Mouse (Mus musculus): Measurements from ENCODE around the gene Vps54. TPM values are rescaled to one million over a fixed set of nuclear protein-coding genes. Genes with fewer than 3 reads are reported as not detected.
"Not testable (repeated sequence)": the region's sequence is repeated elsewhere in the genome, so short reads cannot be mapped to it uniquely, and the experiment has no call there.

Vps54 gene
- polyA plus RNA-seq, 1 experiment from 2014 or later: 15.7 TPM

DNA sequence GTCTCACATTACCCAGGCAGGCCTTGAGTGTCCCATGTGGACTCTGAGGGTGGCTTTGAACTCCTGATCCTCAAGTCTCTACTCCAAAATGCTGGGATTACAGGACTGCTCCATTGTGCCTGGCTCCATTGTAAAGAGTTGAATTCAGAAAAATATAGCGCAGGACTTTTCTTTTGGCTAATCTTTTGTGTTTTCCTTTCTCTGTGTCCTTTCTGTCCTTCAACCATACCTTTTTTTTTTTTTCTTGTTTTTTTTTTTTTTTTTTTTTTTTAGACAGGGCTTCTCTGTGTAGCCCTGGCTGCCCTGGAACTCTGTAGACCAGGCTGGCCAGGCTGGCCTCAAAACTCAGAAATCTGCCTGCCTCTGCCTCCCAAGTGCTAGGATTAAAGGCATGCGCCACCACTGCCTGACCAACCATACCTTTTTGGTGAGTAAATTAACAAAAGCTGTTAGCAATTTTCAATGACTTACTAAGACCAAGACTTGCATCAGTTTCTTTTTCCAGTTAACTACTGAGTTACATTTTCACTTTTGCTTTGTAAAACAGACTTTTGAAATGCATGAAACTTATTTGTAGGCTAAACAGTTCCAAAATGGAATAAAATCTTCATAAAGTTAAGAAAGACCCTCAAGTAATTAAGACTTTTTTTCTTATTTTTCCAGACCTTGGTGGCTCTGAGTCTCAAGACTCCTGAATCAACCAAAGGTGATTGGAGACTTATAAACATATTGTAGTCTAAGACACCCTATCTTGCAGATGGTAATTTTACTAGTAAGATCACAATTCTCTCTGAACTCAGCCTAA lies 1.4 kb upstream of the Vps54 start:
- H3K27ac ChIP-seq (ENCODE audit: low read depth, low read length): no peak overlapping the region; the same call in 1 of the 2 replicates
- no peaks in the 10 kb centered on the region for H3K9me3 ChIP-seq (ENCODE audit: control insufficient read depth, low read length)
- 99% methylated on average over 2 of the region's 2 CpGs for WGBS
- no peaks in the 10 kb centered on the region for H3K27me3 ChIP-seq (ENCODE audit: control insufficient read depth, insufficient read depth, low read length)
- peak overlapping the region; percentile 66; the same call in 1 of the 2 replicates for H3K4me2 ChIP-seq (ENCODE audit: low read depth, low read length)
- H3K4me3 ChIP-seq (ENCODE audit: low read depth, low read length): peak overlapping the region; percentile 78; the same call in 1 of the 2 replicates
- no peak for ATAC-seq (ENCODE audit: low read depth)
- H3K9ac ChIP-seq (replicated peaks; ENCODE audit: low read depth, low read length): peak overlapping the region; percentile 98; the same call in 1 of the 2 replicates
- H3K36me3 ChIP-seq (ENCODE audit: control insufficient read depth, insufficient read depth, low read length): no peaks in the 10 kb centered on the region
- H3K4me1 ChIP-seq (ENCODE audit: control insufficient read depth, insufficient read depth, low read length): peaks cover 10% of the 10 kb centered on the region; the same call in 1 of the 2 replicates

DNA sequence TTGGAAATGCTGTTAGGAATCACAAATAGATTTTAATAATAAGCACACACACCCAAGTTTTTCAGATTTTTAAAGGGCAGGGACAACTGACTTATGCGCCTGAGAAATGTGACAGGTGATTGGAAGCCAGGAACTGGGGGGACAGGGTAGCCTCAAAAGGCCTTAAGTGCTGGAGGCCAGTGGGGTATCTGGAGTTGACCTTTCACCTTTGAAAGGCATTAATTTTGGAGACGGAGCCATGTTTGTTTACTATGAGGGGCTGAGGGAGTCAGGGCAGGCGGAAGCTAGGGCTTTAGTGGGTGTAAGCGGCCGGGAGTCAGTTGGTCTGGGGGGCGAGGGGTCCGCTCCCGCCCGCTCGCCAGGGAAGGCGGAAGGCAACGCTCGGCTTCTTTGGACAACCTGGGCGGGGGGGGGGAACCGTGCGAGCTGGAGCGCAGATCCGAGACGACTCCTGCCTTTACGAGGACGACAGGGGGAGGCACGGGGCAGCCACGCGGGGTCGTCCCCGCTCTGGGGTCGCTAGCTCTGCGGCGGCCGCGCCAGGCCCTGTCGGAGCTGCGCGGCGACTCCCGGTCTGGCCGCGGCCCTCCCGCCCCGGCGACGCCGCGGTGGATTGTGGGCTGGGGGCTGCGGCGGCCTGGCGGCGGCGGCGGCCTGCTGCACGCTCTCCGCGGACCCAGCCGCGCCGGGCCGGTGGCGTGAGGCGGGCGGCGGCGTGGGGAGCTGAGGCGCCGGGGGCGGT lies 631 bp upstream of the Vps54 start:
- Histone ChIP-seq H3K9ac (replicated peaks; ENCODE audit: low read depth, low read length) (peak overlapping the region; percentile 98), H3K4me1 (ENCODE audit: control insufficient read depth, insufficient read depth, low read length) (peaks cover 10% of the 10 kb centered on the region; the same call in 1 of the 2 replicates), H3K36me3 (ENCODE audit: control insufficient read depth, insufficient read depth, low read length) (no peaks in the 10 kb centered on the region), H3K9me3 (ENCODE audit: control insufficient read depth, low read length) (no peaks in the 10 kb centered on the region), H3K4me3 (ENCODE audit: low read depth, low read length) (peak overlapping the region; percentile 78), H3K27ac (ENCODE audit: low read depth, low read length) (peak overlapping the region; percentile 96), H3K27me3 (ENCODE audit: control insufficient read depth, insufficient read depth, low read length) (no peaks in the 10 kb centered on the region), H3K4me2 (ENCODE audit: low read depth, low read length) (peak overlapping the region; percentile 66)
- under 1% methylated on average over 57 of the region's 65 CpGs for WGBS
- peak; percentile 93 for ATAC-seq (ENCODE audit: low read depth)

DNA sequence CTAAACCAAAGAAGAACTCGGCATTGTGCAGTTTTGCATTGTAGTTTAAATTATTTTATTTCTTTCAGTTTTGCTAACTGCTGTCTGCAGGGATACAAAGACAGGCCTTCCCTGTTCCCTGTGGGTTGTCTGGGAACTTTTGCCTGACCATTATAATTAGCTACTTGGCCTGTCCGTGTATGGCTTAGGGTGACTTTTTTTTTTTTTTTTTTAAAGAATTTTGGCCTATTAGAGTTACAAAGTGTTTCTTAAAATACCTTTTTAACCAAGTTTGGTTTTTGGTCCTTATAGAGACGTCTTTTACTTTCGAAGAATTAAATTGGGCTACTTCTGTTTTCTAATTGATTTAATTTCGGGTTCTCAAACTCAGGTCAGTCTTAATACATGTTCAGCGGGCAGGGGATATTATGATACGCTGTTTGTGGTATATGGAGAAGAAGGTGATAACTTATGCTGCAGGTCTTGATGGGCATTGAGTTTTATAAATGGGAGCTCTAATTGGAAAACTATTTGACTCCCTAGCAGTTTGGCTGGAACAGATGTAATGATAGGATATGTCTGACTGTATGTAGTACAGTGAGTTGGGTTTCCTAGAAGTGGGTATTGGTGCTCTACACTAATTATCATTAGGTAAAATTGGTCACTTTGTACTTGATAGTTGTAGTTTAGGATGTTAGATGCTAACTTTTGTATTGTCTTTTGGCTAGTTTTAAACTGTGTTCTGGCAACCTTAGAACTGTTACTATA lies 855 bp downstream of the Vps54 start:
- H3K36me3 ChIP-seq (ENCODE audit: control insufficient read depth, insufficient read depth, low read length): no peaks in the 10 kb centered on the region
- H3K9me3 ChIP-seq (ENCODE audit: control insufficient read depth, low read length): no peaks in the 10 kb centered on the region
- H3K4me2 ChIP-seq (ENCODE audit: low read depth, low read length): peak overlapping the region; percentile 66
- WGBS: 33% methylated on average over 7 of the region's 7 CpGs
- no peaks in the 10 kb centered on the region for H3K27me3 ChIP-seq (ENCODE audit: control insufficient read depth, insufficient read depth, low read length)
- peak overlapping the region; percentile 98 for H3K9ac ChIP-seq (replicated peaks; ENCODE audit: low read depth, low read length)
- peak overlapping the region; percentile 96; the same call in 1 of the 2 replicates for H3K27ac ChIP-seq (ENCODE audit: low read depth, low read length)
- no peak for ATAC-seq (ENCODE audit: low read depth)
- H3K4me1 ChIP-seq (ENCODE audit: control insufficient read depth, insufficient read depth, low read length): peaks cover 10% of the 10 kb centered on the region; the same call in 1 of the 2 replicates
- H3K4me3 ChIP-seq (ENCODE audit: low read depth, low read length): peak overlapping the region; percentile 78

DNA sequence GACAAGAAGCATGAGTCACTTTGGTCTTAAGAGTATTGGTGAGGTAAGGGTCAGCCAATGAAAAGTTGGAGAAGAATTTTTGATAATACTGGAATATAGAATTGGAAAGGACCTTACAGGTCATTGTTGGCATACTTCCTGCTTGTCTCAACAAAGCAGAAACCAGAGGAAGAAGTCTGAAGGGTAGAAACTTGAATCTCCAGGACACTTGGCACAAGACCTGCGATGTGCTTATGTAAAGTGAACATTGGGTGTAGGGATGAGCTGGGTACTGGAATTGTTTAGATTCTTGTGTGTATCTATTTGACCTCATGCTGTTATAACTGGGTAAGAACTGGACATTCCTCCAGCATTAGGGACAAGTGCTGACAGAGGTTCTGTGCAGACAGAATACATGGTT lies 2.3 kb downstream of the Vps54 start:
- H3K4me2 ChIP-seq (ENCODE audit: low read depth, low read length): no peak overlapping the region
- H3K27me3 ChIP-seq (ENCODE audit: control insufficient read depth, insufficient read depth, low read length): no peaks in the 10 kb centered on the region
- H3K9me3 ChIP-seq (ENCODE audit: control insufficient read depth, low read length): no peaks in the 10 kb centered on the region
- no peak overlapping the region for H3K4me3 ChIP-seq (ENCODE audit: low read depth, low read length)
- H3K27ac ChIP-seq (ENCODE audit: low read depth, low read length): no peak overlapping the region
- peaks cover 10% of the 10 kb centered on the region; the same call in 1 of the 2 replicates for H3K4me1 ChIP-seq (ENCODE audit: control insufficient read depth, insufficient read depth, low read length)
- no peak overlapping the region for H3K9ac ChIP-seq (replicated peaks; ENCODE audit: low read depth, low read length)
- 74% methylated on average over 1 of the region's 1 CpGs for WGBS
- H3K36me3 ChIP-seq (ENCODE audit: control insufficient read depth, insufficient read depth, low read length): no peaks in the 10 kb centered on the region
- ATAC-seq (ENCODE audit: low read depth): no peak

DNA sequence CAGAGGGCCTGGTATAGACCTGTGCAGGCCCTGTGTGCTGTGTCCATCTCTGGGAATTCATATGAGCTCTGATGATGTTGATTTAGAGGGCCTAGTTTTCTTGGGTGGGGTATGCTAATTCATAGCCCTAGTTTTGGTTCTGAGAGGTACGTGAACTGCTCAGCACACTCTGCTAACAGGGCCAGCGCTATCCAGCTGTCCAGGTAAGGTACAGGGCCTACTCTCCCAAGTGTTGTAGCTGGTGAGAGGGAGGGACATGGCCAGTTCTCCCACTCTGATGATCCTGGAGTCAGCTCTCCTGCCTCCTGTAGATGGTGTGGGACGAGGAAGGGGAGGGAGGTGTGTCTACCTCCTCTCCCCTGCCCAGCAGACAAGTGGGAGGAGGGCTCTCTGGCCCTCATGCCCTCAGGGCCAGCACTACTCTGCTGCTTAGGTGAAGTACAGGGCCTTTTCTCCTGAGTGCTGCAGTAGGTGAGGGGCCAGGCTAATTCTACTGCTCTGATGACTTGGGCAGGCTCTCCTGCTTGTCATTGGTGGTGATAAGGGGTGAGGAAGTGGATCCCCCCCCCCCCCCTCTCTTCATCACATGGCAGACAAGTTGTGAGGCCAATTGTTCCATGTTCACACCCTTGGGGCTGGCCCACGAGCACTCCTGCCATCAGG lies 8.3 kb downstream of the Vps54 start:
- 88% methylated on average over 4 of the region's 4 CpGs for WGBS
- Histone ChIP-seq H3K4me1 (ENCODE audit: control insufficient read depth, insufficient read depth, low read length) (no peaks in the 10 kb centered on the region), H3K36me3 (ENCODE audit: control insufficient read depth, insufficient read depth, low read length) (no peaks in the 10 kb centered on the region), H3K9me3 (ENCODE audit: control insufficient read depth, low read length) (no peaks in the 10 kb centered on the region), H3K4me3 (ENCODE audit: low read depth, low read length) (no peak overlapping the region), H3K27me3 (ENCODE audit: control insufficient read depth, insufficient read depth, low read length) (no peaks in the 10 kb centered on the region), H3K4me2 (ENCODE audit: low read depth, low read length) (no peak overlapping the region), H3K9ac (replicated peaks; ENCODE audit: low read depth, low read length) (no peak overlapping the region), H3K27ac (ENCODE audit: low read depth, low read length) (no peak overlapping the region)
- peak; percentile 32; the same call in 1 of the 2 replicates for ATAC-seq (ENCODE audit: low read depth)

DNA sequence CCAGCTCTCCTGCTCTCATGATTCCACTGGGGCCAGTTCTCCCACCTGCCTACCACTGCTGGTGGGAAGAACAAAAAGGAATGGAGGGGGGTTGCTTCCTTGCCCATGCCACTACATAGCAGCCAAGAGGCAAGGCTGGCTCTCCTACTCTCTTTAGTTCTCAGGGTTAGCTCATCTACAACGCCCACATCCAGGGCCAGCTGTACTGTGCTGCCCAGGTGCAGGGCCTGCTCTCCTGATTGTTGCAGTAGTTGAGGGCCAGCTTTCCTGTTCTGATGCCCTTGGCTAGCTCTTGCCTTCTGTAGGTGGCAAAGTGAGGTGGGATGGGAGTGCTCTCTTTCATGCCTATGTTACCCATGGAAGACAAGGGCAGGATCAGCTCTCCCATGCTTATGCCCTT lies 8.9 kb downstream of the Vps54 start:
- Histone ChIP-seq H3K27ac (ENCODE audit: low read depth, low read length) (no peak overlapping the region), H3K4me1 (ENCODE audit: control insufficient read depth, insufficient read depth, low read length) (no peaks in the 10 kb centered on the region), H3K9me3 (ENCODE audit: control insufficient read depth, low read length) (no peaks in the 10 kb centered on the region), H3K36me3 (ENCODE audit: control insufficient read depth, insufficient read depth, low read length) (no peaks in the 10 kb centered on the region), H3K9ac (replicated peaks; ENCODE audit: low read depth, low read length) (no peak overlapping the region), H3K27me3 (ENCODE audit: control insufficient read depth, insufficient read depth, low read length) (no peaks in the 10 kb centered on the region), H3K4me3 (ENCODE audit: low read depth, low read length) (no peak overlapping the region), H3K4me2 (ENCODE audit: low read depth, low read length) (no peak overlapping the region)
- WGBS: 100% methylated on average over 1 of the region's 1 CpGs
- peak; percentile 26; the same call in 1 of the 2 replicates for ATAC-seq (ENCODE audit: low read depth)

DNA sequence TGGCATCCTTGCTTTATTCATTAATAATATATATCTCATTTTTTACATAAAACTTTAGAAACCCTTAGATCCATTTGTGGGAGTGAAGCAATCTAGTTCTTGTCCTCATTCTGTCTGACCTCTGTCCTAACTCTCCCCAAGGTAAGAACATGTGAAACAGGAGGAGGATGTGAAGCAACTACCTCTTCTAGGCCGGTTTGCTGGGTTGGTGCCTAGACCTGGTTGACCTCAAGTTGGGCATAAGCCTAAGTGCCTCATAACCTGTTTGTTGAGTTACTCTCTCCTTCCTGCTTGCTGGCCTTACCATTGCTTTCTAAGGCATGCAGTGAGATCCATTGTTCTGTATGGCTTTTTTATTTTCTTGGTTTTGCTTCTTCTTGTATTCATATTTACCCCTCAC lies 11.3 kb downstream of the Vps54 start:
- H3K4me1 ChIP-seq (ENCODE audit: control insufficient read depth, insufficient read depth, low read length): no peaks in the 10 kb centered on the region
- WGBS: 95% methylated on average over 1 of the region's 1 CpGs
- ATAC-seq (ENCODE audit: low read depth): no peak
- no peaks in the 10 kb centered on the region for H3K27me3 ChIP-seq (ENCODE audit: control insufficient read depth, insufficient read depth, low read length)
- H3K36me3 ChIP-seq (ENCODE audit: control insufficient read depth, insufficient read depth, low read length): no peaks in the 10 kb centered on the region
- H3K9ac ChIP-seq (replicated peaks; ENCODE audit: low read depth, low read length): no peak overlapping the region
- no peaks in the 10 kb centered on the region for H3K9me3 ChIP-seq (ENCODE audit: control insufficient read depth, low read length)
- H3K4me3 ChIP-seq (ENCODE audit: low read depth, low read length): no peak overlapping the region
- H3K27ac ChIP-seq (ENCODE audit: low read depth, low read length): no peak overlapping the region
- no peak overlapping the region for H3K4me2 ChIP-seq (ENCODE audit: low read depth, low read length)

DNA sequence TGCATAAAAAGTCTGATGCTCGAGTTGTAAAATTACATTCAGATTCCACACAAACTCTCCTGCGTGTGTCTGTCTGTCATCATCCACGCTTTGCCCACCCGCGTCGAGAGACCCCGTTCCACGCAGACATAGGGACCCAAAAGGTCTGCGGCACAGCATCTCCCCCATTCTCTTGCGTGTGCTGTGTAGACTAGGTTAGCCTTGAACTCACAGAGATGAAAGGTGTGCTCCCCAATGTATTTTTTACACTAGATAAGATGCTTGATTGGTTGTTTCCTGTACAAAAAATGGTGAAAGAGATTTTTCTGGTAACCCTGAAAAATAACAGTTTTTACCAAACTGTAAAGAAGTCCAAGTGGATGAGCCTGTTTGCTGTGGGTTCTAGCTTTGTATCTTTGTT lies 19.5 kb downstream of the Vps54 start:
- H3K4me1 ChIP-seq (ENCODE audit: control insufficient read depth, insufficient read depth, low read length); H3K36me3 ChIP-seq (ENCODE audit: control insufficient read depth, insufficient read depth, low read length); ATAC-seq (ENCODE audit: low read depth); H3K9me3 ChIP-seq (ENCODE audit: control insufficient read depth, low read length); H3K27me3 ChIP-seq (ENCODE audit: control insufficient read depth, insufficient read depth, low read length); H3K4me2 ChIP-seq (ENCODE audit: low read depth, low read length); H3K9ac ChIP-seq (replicated peaks; ENCODE audit: low read depth, low read length); H3K27ac ChIP-seq (ENCODE audit: low read depth, low read length); H3K4me3 ChIP-seq (ENCODE audit: low read depth, low read length): not testable (repeated sequence)
- WGBS: 97% methylated on average over 10 of the region's 10 CpGs

Data from neural tube, embryonic 14.5 days (tissue).